Mouse (Mus musculus) CH12.LX (cell line): ENCODE measurements at regions not wholly inside any gene's neighbourhood (a gene's known extent, or its start where the extent isn't known, plus 50 kb on each side); places are given as distances from the start of the nearest gene placed in this dataset.

Experiments
- CTCF ChIP-seq, 2 experiments: IDR thresholded peaks in 1 of 2; conservative IDR thresholded peaks in 1 of 2; 2 replicates each; pipeline ENCODE4 v1.5.1; 2011 to 2012; ENCODE audit warnings: low read depth in 2 of 2, low read length in 2 of 2, improper control_type of control experiment in 1 of 2, inconsistent platforms in 1 of 2, mild to moderate bottlenecking in 1 of 2, moderate library complexity in 1 of 2
- E2F4 ChIP-seq: IDR thresholded peaks from 2 replicates; pipeline ENCODE4 v1.6.1; 2011; ENCODE audit warnings: low read depth, low read length, improper control_type of control experiment; ENCODE audit not compliant: insufficient replicate concordance
- ELF1 ChIP-seq: IDR thresholded peaks from 2 replicates; pipeline ENCODE4 v1.6.1; 2014; ENCODE audit warnings: low read depth, mild to moderate bottlenecking, inconsistent platforms, low read length, improper control_type of control experiment
- EP300 ChIP-seq: IDR thresholded peaks from 2 replicates; pipeline ENCODE4 v1.6.1; 2011; ENCODE audit warnings: low read length, improper control_type of control experiment
- HCFC1 ChIP-seq: IDR thresholded peaks from 2 replicates; pipeline ENCODE4 v1.6.1; 2012; ENCODE audit warnings: low read depth, mild to moderate bottlenecking, inconsistent platforms, low read length, improper control_type of control experiment
- IRF4 ChIP-seq: IDR thresholded peaks from 2 replicates; pipeline ENCODE4 v1.6.1; 2014; ENCODE audit warnings: low read depth, mild to moderate bottlenecking, inconsistent platforms, low read length, improper control_type of control experiment
- MAX ChIP-seq: IDR thresholded peaks from 2 replicates; pipeline ENCODE4 v1.6.1; 2011; ENCODE audit warnings: low read length, improper control_type of control experiment
- MXI1 ChIP-seq: IDR thresholded peaks from 2 replicates; pipeline ENCODE4 v1.6.1; 2011; ENCODE audit warnings: mild to moderate bottlenecking, low read depth, low read length, improper control_type of control experiment
- MYC ChIP-seq: IDR thresholded peaks from 2 replicates; pipeline ENCODE4 v1.6.1; 2011; ENCODE audit warnings: low read depth, mild to moderate bottlenecking, improper control_type of control experiment, low read length
- POLR2A ChIP-seq: IDR thresholded peaks from 2 replicates; pipeline ENCODE4 v1.6.1; 2011; ENCODE audit warnings: low read depth, mild to moderate bottlenecking, improper control_type of control experiment, low read length
- TBP ChIP-seq: conservative IDR thresholded peaks from 2 replicates; pipeline ENCODE4 v1.6.1; 2011; ENCODE audit warnings: low read depth, low read length, improper control_type of control experiment
- ZKSCAN1 ChIP-seq: IDR thresholded peaks from 2 replicates; pipeline ENCODE4 v1.6.1; 2012; ENCODE audit warnings: low read depth, inconsistent platforms, low read length, improper control_type of control experiment, borderline replicate concordance
- ZNF384 ChIP-seq: IDR thresholded peaks from 2 replicates; pipeline ENCODE4 v1.6.1; 2012; ENCODE audit warnings: low read depth, low read length, improper control_type of control experiment, inconsistent platforms

- TF ChIP-seq POLR2A: no peak
- TF ChIP-seq CTCF (conservative IDR thresholded peaks at IDR 0.05 in 1 of 2, IDR thresholded peaks at IDR 0.05 in 1 of 2; ENCODE audit: low read depth in 2 of 2, low read length in 2 of 2): no peak
- no peak for TF ChIP-seq HCFC1
- no peak for TF ChIP-seq ZNF384
- TF ChIP-seq EP300: no peak
- no peak for TF ChIP-seq MAX
- TF ChIP-seq MXI1: no peak
- no peak for TF ChIP-seq ZKSCAN1
- no peak for TF ChIP-seq TBP
- no peak for TF ChIP-seq IRF4
- TF ChIP-seq ELF1: no peak
- TF ChIP-seq E2F4: no peak
- TF ChIP-seq MYC: no peak
Measured at GRCm38 (mm10) chr1:156997033-156997432, 57.6 kb upstream of the Ralgps2 start.
